Mouse (Mus musculus) megakaryocyte, embryonic 14.5 days (primary cell): ENCODE measurements around the gene Kank4.

Experiments used
- FLI1 ChIP-seq: IDR thresholded peaks from 2 replicates; pipeline ENCODE4 v1.6.1; 2012; ENCODE audit warnings: low read length, inconsistent platforms, mixed read lengths
- GATA1 ChIP-seq: IDR thresholded peaks from 3 replicates; pipeline ENCODE4 v1.6.1; 2012; ENCODE audit warnings: mixed read lengths, low read length, inconsistent platforms, borderline replicate concordance

- TF ChIP-seq FLI1 (no peak), GATA1 (no peak)
Measured at GRCm38 (mm10) chr4:98805291-98806048, 11.9 kb downstream of the Kank4 start.
